Mouse (Mus musculus) midbrain, embryonic 14.5 days (tissue): ENCODE data around the gene Car3. TPM values are rescaled to one million over a fixed set of nuclear protein-coding genes. Genes with fewer than 3 reads are reported as not detected.

Experiments
- ATAC-seq: fragments of 200-750 bp; cut with Nextera tagmentation; 2 replicates; pipeline ENCODE4 v1.8.0; 2017; ENCODE audit warnings: moderate number of reproducible peaks, moderate library complexity; ENCODE audit not compliant: low FRiP score, low TSS enrichment
- DNase-seq: peaks from one replicate; pipeline ENCODE4 v3.0.0-alpha.2; 2015
- H3K27ac ChIP-seq: fragments of 300-500 bp; sonication (generic); replicated peaks from 2 replicates; pipeline ENCODE4 v1.5.1; 2014; ENCODE audit warnings: mild to moderate bottlenecking, low read depth, low read length, moderate library complexity
- H3K27me3 ChIP-seq: fragments of 300-500 bp; sonication (generic); 2 replicates; pipeline ENCODE4 v1.6.1; 2014; ENCODE audit warnings: low read length, control low read depth, mixed read lengths; ENCODE audit not compliant: control insufficient read depth, insufficient read depth
- H3K36me3 ChIP-seq: fragments of 300-500 bp; sonication (generic); 2 replicates; pipeline ENCODE4 v1.6.1; 2014; ENCODE audit warnings: low read length, control low read depth; ENCODE audit not compliant: control insufficient read depth, insufficient read depth
- H3K4me1 ChIP-seq: fragments of 300-500 bp; sonication (generic); 2 replicates; pipeline ENCODE4 v1.6.1; 2014; ENCODE audit warnings: mild to moderate bottlenecking, antibody characterized with exemption, low read length, control low read depth; ENCODE audit not compliant: control insufficient read depth, insufficient read depth
- H3K4me2 ChIP-seq: fragments of 300-500 bp; sonication (generic); 2 replicates; pipeline ENCODE4 v1.6.1; 2014; ENCODE audit warnings: mild to moderate bottlenecking, low read length, moderate library complexity
- H3K4me3 ChIP-seq: fragments of 300-500 bp; sonication (generic); replicated peaks from 2 replicates; pipeline ENCODE4 v1.5.1; 2014; ENCODE audit warnings: low read depth, low read length
- H3K9ac ChIP-seq: fragments of 300-500 bp; sonication (generic); replicated peaks from 2 replicates; pipeline ENCODE4 v1.6.1; 2014; ENCODE audit warnings: mild to moderate bottlenecking, low read length, moderate library complexity
- H3K9me3 ChIP-seq: fragments of 300-500 bp; sonication (generic); 2 replicates; pipeline ENCODE4 v1.6.1; 2016; ENCODE audit warnings: low read length, control low read depth, mixed read lengths; ENCODE audit not compliant: control insufficient read depth
- WGBS: fragments of 180-500 bp; shearing (Covaris S2); extraction: QIAGEN DNeasy Blood & Tissue Kit; methylation state at CpG from one replicate; pipeline ENCODE4 v1.1.7; 2014; 5-methylcytosine and 5-hydroxymethylcytosine counted together
- polyA plus RNA-seq: library from polyadenylated mRNA; unstranded; fragments of >200 nt; fragmentation: Nextera tagmentation; extraction: Ambion mirVana; gene quantifications from 2 replicates; pipeline ENCODE4 v1.2.1, GENCODE M21; 2014

Car3 gene
- polyA plus RNA-seq, 1 experiment from 2014 or later: 1.8 TPM

- no peak overlapping the region for H3K27ac ChIP-seq
- H3K4me2 ChIP-seq: no peak overlapping the region
- ATAC-seq: no peak
- no peak for DNase-seq
- H3K4me3 ChIP-seq: no peak overlapping the region
- H3K27me3 ChIP-seq: no peaks in the 10 kb centered on the region
- H3K36me3 ChIP-seq: no peaks in the 10 kb centered on the region
- WGBS: 58% methylated on average over 2 of the region's 2 CpGs
- no peaks in the 10 kb centered on the region for H3K9me3 ChIP-seq
- no peaks in the 10 kb centered on the region for H3K4me1 ChIP-seq
- no peak overlapping the region for H3K9ac ChIP-seq
These were observed 25.2 kb downstream of the Car3 start for GRCm38 (mm10) chr3:14888549-14888948.

GRCm38 (mm10) chr3:14889085-14889484, 25.8 kb downstream of the Car3 start:
- DNase-seq: no peak
- H3K9ac ChIP-seq: no peak overlapping the region
- no peaks in the 10 kb centered on the region for H3K27me3 ChIP-seq
- no peaks in the 10 kb centered on the region for H3K4me1 ChIP-seq
- no peak overlapping the region for H3K4me3 ChIP-seq
- H3K36me3 ChIP-seq: no peaks in the 10 kb centered on the region
- H3K4me2 ChIP-seq: no peak overlapping the region
- no peak for ATAC-seq
- H3K27ac ChIP-seq: no peak overlapping the region
- H3K9me3 ChIP-seq: no peaks in the 10 kb centered on the region
- WGBS: 64% methylated on average over 2 of the region's 2 CpGs

GRCm38 (mm10) chr3:14889716-14890409, 26.6 kb downstream of the Car3 start:
- no peak overlapping the region for H3K9ac ChIP-seq
- H3K4me2 ChIP-seq: no peak overlapping the region
- ATAC-seq (no peak), DNase-seq (no peak)
- no peaks in the 10 kb centered on the region for H3K9me3 ChIP-seq
- H3K4me3 ChIP-seq: no peak overlapping the region
- 20% methylated on average over 4 of the region's 4 CpGs for WGBS
- H3K36me3 ChIP-seq: no peaks in the 10 kb centered on the region
- no peaks in the 10 kb centered on the region for H3K4me1 ChIP-seq
- H3K27me3 ChIP-seq: no peaks in the 10 kb centered on the region
- H3K27ac ChIP-seq: no peak overlapping the region

GRCm38 (mm10) chr3:14892991-14893390, 29.7 kb downstream of the Car3 start:
- DNase-seq (no peak), ATAC-seq (no peak)
- Histone ChIP-seq H3K4me1 (no peaks in the 10 kb centered on the region), H3K4me3 (no peak overlapping the region), H3K9me3 (no peaks in the 10 kb centered on the region), H3K36me3 (no peaks in the 10 kb centered on the region), H3K27me3 (no peaks in the 10 kb centered on the region), H3K4me2 (no peak overlapping the region), H3K9ac (no peak overlapping the region), H3K27ac (no peak overlapping the region)
- 82% methylated on average over 3 of the region's 3 CpGs for WGBS

- Histone ChIP-seq H3K4me2 (no peak overlapping the region), H3K27ac (no peak overlapping the region), H3K9ac (no peak overlapping the region), H3K9me3 (no peaks in the 10 kb centered on the region), H3K27me3 (no peaks in the 10 kb centered on the region), H3K4me3 (no peak overlapping the region), H3K36me3 (no peaks in the 10 kb centered on the region), H3K4me1 (no peaks in the 10 kb centered on the region)
- DNase-seq: no peak
- ATAC-seq: no peak
- WGBS: 93% methylated on average over 5 of the region's 5 CpGs
These were observed 30.4 kb downstream of the Car3 start for GRCm38 (mm10) chr3:14893700-14894099.

- no peak overlapping the region for H3K27ac ChIP-seq
These were observed 32.0 kb downstream of the Car3 start for GRCm38 (mm10) chr3:14895333-14895732.

GRCm38 (mm10) chr3:14897770-14898169, 34.5 kb downstream of the Car3 start:
- no peak overlapping the region for H3K4me3 ChIP-seq
- WGBS: 53% methylated on average over 6 of the region's 6 CpGs
- H3K4me1 ChIP-seq: no peaks in the 10 kb centered on the region
- ATAC-seq (no peak), DNase-seq (no peak)
- no peaks in the 10 kb centered on the region for H3K36me3 ChIP-seq
- no peak overlapping the region for H3K27ac ChIP-seq
- no peaks in the 10 kb centered on the region for H3K27me3 ChIP-seq
- H3K9me3 ChIP-seq: no peaks in the 10 kb centered on the region
- no peak overlapping the region for H3K9ac ChIP-seq
- H3K4me2 ChIP-seq: no peak overlapping the region

More at GRCm38 (mm10) chr3:14895333-14895732, 32.0 kb downstream of the Car3 start:
- H3K4me3 ChIP-seq: no peak overlapping the region
- H3K9ac ChIP-seq: no peak overlapping the region
- ATAC-seq (no peak), DNase-seq (no peak)
- 97% methylated on average over 3 of the region's 3 CpGs for WGBS
- no peaks in the 10 kb centered on the region for H3K36me3 ChIP-seq
- no peak overlapping the region for H3K4me2 ChIP-seq
- H3K27me3 ChIP-seq: no peaks in the 10 kb centered on the region
- H3K4me1 ChIP-seq: no peaks in the 10 kb centered on the region
- H3K9me3 ChIP-seq: no peaks in the 10 kb centered on the region

GRCm38 (mm10) chr3:14903380-14903779, 40.1 kb downstream of the Car3 start:
- Histone ChIP-seq H3K27ac (no peak overlapping the region), H3K4me2 (no peak overlapping the region), H3K4me3 (no peak overlapping the region), H3K9ac (no peak overlapping the region), H3K4me1 (no peaks in the 10 kb centered on the region), H3K36me3 (no peaks in the 10 kb centered on the region), H3K9me3 (no peaks in the 10 kb centered on the region), H3K27me3 (no peaks in the 10 kb centered on the region)
- ATAC-seq (no peak), DNase-seq (no peak)
- 92% methylated on average over 3 of the region's 3 CpGs for WGBS

GRCm38 (mm10) chr3:14904165-14904564, 40.9 kb downstream of the Car3 start:
- Histone ChIP-seq H3K9me3 (no peaks in the 10 kb centered on the region), H3K9ac (no peak overlapping the region), H3K4me3 (no peak overlapping the region), H3K27ac (no peak overlapping the region), H3K27me3 (no peaks in the 10 kb centered on the region), H3K4me2 (no peak overlapping the region), H3K36me3 (no peaks in the 10 kb centered on the region), H3K4me1 (no peaks in the 10 kb centered on the region)
- WGBS: 91% methylated on average over 3 of the region's 3 CpGs
- DNase-seq (no peak), ATAC-seq (no peak)
